Mouse (Mus musculus) lung, embryonic 16.5 days (tissue): ENCODE measurements at regions not wholly inside any gene's neighbourhood (a gene's known extent, or its start where the extent isn't known, plus 50 kb on each side); places are given as distances from the start of the nearest gene placed in this dataset.

Experiments used
- ATAC-seq: fragments of 200-750 bp; cut with Nextera tagmentation; 2 replicates; pipeline ENCODE4 v1.8.0; 2017; ENCODE audit warnings: low read depth, mild to moderate bottlenecking, moderate library complexity
- H3K27ac ChIP-seq: fragments of 300-500 bp; sonication (generic); 2 replicates; pipeline ENCODE4 v1.5.1; 2014; ENCODE audit warnings: mild to moderate bottlenecking, control low read depth, low read length
- H3K27me3 ChIP-seq: fragments of 300-500 bp; sonication (generic); 2 replicates; pipeline ENCODE4 v1.6.1; 2014; ENCODE audit warnings: low read depth, low read length, mixed read lengths; ENCODE audit not compliant: control insufficient read depth, insufficient read depth
- H3K36me3 ChIP-seq: fragments of 300-500 bp; sonication (generic); 2 replicates; pipeline ENCODE4 v1.6.1; 2014; ENCODE audit warnings: low read length; ENCODE audit not compliant: control insufficient read depth, insufficient read depth
- H3K4me1 ChIP-seq: fragments of 300-500 bp; sonication (generic); replicated peaks from 2 replicates; pipeline ENCODE4 v1.6.1; 2014; ENCODE audit warnings: low read length, mixed read lengths; ENCODE audit not compliant: control insufficient read depth, insufficient read depth
- H3K4me2 ChIP-seq: fragments of 300-500 bp; sonication (generic); 2 replicates; pipeline ENCODE4 v1.6.1; 2014; ENCODE audit warnings: low read depth, low read length, control low read depth
- H3K4me3 ChIP-seq: fragments of 300-500 bp; sonication (generic); 2 replicates; pipeline ENCODE4 v1.5.1; 2014; ENCODE audit warnings: mild to moderate bottlenecking, low read length, control low read depth
- H3K9ac ChIP-seq: fragments of 300-500 bp; sonication (generic); 2 replicates; pipeline ENCODE4 v1.6.1; 2014; ENCODE audit warnings: low read length, control low read depth
- H3K9me3 ChIP-seq: fragments of 300-500 bp; sonication (generic); 2 replicates; pipeline ENCODE4 v1.6.1; 2016; ENCODE audit warnings: low read length; ENCODE audit not compliant: control insufficient read depth
- WGBS: fragments of 180-500 bp; shearing (Covaris S2); extraction: QIAGEN DNeasy Blood & Tissue Kit; methylation state at CpG from one replicate; pipeline ENCODE4 v1.1.7; 2014; 5-methylcytosine and 5-hydroxymethylcytosine counted together

DNA sequence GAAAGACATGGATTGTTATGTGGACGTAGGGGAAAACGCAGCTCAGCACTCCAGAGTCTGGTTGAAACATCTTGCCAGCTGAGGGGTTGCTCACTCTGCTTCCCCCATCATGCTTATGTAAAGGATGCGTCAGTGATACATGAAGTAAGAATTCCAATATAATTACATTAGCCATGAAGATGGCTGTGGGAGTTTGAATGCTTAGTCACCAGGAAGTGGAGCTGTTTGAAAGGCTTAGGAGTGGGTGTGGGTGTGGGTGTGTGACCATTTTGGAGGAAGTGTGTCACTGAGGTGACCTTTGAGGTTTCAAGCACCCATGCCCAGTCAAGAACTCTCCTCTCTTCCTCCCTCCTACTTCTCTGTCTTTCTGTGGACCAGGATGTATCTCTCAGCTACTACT is 295.8 kb downstream of the Scg2 start:
- no peak overlapping the region for H3K4me3 ChIP-seq
- no peak overlapping the region for H3K4me2 ChIP-seq
- H3K4me1 ChIP-seq, result no peaks in the 10 kb centered on the region
- H3K36me3 ChIP-seq, result no peaks in the 10 kb centered on the region
- H3K9ac ChIP-seq, result no peak overlapping the region
- H3K27ac ChIP-seq, result no peak overlapping the region
- ATAC-seq, result no peak
- no peaks in the 10 kb centered on the region for H3K27me3 ChIP-seq
- no peaks in the 10 kb centered on the region for H3K9me3 ChIP-seq
- 82% methylated on average over 3 of the region's 3 CpGs for WGBS
